Mouse (Mus musculus): ENCODE measurements at regions not wholly inside any gene's neighbourhood (a gene's known extent, or its start where the extent isn't known, plus 50 kb on each side); places are given as distances from the start of the nearest gene placed in this dataset.

- Histone ChIP-seq H3K36me3 (no peaks in the 10 kb centered on the region), H3K4me1 (no peaks in the 10 kb centered on the region), H3K27ac (no peak overlapping the region), H3K4me2 (no peak overlapping the region), H3K9me3 (no peaks in the 10 kb centered on the region), H3K4me3 (replicated peaks) (no peak overlapping the region), H3K27me3 (replicated peaks) (no peaks in the 10 kb centered on the region), H3K9ac (no peak overlapping the region)
- ATAC-seq (ENCODE audit: insufficient read depth, low FRiP score, low read depth), result no peak
- 70% methylated on average over 10 of the region's 10 CpGs for WGBS
Measured at GRCm38 (mm10) chr3:34426955-34427354, 223.2 kb upstream of the Sox2 start.

GRCm38 (mm10) chr3:34411915-34412306 is 238.3 kb upstream of the Sox2 start:
- WGBS, result 60% methylated on average over 3 of the region's 3 CpGs
- Histone ChIP-seq H3K4me2 (no peak overlapping the region), H3K9me3 (no peaks in the 10 kb centered on the region), H3K4me3 (replicated peaks) (no peak overlapping the region), H3K9ac (no peak overlapping the region), H3K36me3 (no peaks in the 10 kb centered on the region), H3K27ac (peak overlapping the region; percentile 7; the same call in 1 of the 2 replicates), H3K4me1 (no peaks in the 10 kb centered on the region), H3K27me3 (replicated peaks) (no peaks in the 10 kb centered on the region)
- no peak for ATAC-seq (ENCODE audit: insufficient read depth, low FRiP score, low read depth)

DNA sequence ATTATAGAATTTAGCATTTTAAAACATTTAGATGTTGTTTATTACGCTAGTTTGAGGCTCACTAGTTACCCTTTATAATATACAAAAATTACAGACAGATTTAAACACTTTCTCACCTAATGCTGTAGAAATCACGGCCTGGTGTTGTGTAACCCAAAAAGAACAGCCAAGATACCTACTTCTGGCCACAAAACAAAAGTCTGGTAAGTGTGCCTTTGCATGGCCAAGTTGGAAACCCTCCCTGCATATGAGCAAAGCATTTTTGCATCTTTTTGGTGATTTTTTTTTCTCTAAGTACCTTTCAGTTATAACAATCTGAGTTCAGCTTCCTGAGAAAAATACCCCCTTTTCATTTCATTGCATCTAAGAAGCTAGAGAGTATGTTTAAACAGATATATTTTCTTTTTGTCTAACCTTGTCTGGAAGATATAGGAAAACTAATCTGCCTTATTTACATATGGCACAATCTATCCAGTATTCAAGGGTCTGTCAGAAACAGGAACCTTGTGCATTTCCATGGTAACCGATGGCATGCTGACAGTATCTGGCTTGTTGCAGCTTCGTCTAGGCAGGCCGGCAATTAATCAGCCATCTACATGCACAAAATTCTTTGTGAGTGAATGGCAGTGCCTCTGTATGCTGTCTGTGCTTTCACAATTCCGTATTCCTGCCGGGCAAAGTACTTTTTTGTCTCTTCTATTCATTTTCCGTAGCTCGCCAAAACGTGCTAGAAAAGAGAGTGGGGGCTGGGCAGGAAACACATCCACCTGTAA is 238.9 kb upstream of the Sox2 start:
- 52% methylated on average over 10 of the region's 10 CpGs for WGBS
- Histone ChIP-seq H3K36me3 (no peaks in the 10 kb centered on the region), H3K27ac (no peak overlapping the region), H3K4me1 (no peaks in the 10 kb centered on the region), H3K4me3 (replicated peaks) (no peak overlapping the region), H3K9me3 (no peaks in the 10 kb centered on the region), H3K9ac (no peak overlapping the region), H3K27me3 (replicated peaks) (no peaks in the 10 kb centered on the region), H3K4me2 (no peak overlapping the region)
- no peak for ATAC-seq (ENCODE audit: insufficient read depth, low FRiP score, low read depth)

DNA sequence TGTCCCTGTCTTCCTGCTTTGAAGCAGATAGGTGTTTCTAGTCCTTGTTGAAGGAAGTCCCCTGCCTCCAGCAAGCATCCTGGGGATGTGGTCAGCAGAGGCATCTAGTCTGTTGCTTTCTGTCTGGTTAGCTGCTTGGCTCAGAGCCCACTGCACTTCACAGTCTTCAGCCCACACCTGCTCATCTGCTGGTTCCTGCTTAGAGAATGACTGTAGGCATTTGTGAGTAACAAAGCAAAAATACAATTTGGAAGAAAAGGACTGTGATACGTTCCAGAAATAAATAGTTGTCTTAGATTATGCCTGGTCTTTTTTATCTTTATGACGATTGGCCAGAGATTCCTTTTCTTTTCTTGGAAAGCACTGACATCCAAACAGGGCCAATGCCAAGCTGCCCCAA is 246.6 kb upstream of the Sox2 start:
- Histone ChIP-seq H3K27ac (no peak overlapping the region), H3K4me1 (no peaks in the 10 kb centered on the region), H3K4me3 (replicated peaks) (no peak overlapping the region), H3K36me3 (no peaks in the 10 kb centered on the region), H3K9ac (no peak overlapping the region), H3K27me3 (replicated peaks) (no peaks in the 10 kb centered on the region), H3K9me3 (no peaks in the 10 kb centered on the region), H3K4me2 (no peak overlapping the region)
- ATAC-seq (ENCODE audit: insufficient read depth, low FRiP score, low read depth), result no peak
- WGBS, result 46% methylated on average over 2 of the region's 2 CpGs

GRCm38 (mm10) chr3:34391275-34391674 is 258.9 kb upstream of the Sox2 start:
- no peak overlapping the region for H3K4me3 ChIP-seq (replicated peaks)
- H3K27ac ChIP-seq, result no peak overlapping the region
- H3K9ac ChIP-seq, result no peak overlapping the region
- WGBS, result 97% methylated on average over 2 of the region's 2 CpGs
- ATAC-seq (ENCODE audit: insufficient read depth, low FRiP score, low read depth), result no peak
- no peaks in the 10 kb centered on the region for H3K36me3 ChIP-seq
- H3K4me2 ChIP-seq, result no peak overlapping the region
- H3K27me3 ChIP-seq (replicated peaks), result no peaks in the 10 kb centered on the region
- no peaks in the 10 kb centered on the region for H3K9me3 ChIP-seq
- no peaks in the 10 kb centered on the region for H3K4me1 ChIP-seq

- no peak overlapping the region for H3K4me3 ChIP-seq (replicated peaks)
Measured at GRCm38 (mm10) chr3:34384965-34385505, 265.2 kb upstream of the Sox2 start.

GRCm38 (mm10) chr3:34377913-34378312 is 272.3 kb upstream of the Sox2 start:
- Histone ChIP-seq H3K4me3 (replicated peaks) (no peak overlapping the region), H3K4me1 (no peaks in the 10 kb centered on the region), H3K9me3 (no peaks in the 10 kb centered on the region), H3K4me2 (no peak overlapping the region), H3K27me3 (replicated peaks) (no peaks in the 10 kb centered on the region), H3K9ac (no peak overlapping the region), H3K27ac (no peak overlapping the region), H3K36me3 (no peaks in the 10 kb centered on the region)
- WGBS, result 73% methylated on average over 2 of the region's 2 CpGs
- no peak for ATAC-seq (ENCODE audit: insufficient read depth, low FRiP score, low read depth)

More at GRCm38 (mm10) chr3:34384965-34385505, 265.2 kb upstream of the Sox2 start:
- Histone ChIP-seq H3K27ac (no peak overlapping the region), H3K27me3 (replicated peaks) (no peaks in the 10 kb centered on the region), H3K9me3 (no peaks in the 10 kb centered on the region), H3K4me1 (no peaks in the 10 kb centered on the region), H3K4me2 (no peak overlapping the region), H3K36me3 (no peaks in the 10 kb centered on the region), H3K9ac (no peak overlapping the region)
- 79% methylated on average over 12 of the region's 12 CpGs for WGBS
- no peak for ATAC-seq (ENCODE audit: insufficient read depth, low FRiP score, low read depth)

- H3K27ac ChIP-seq, result no peak overlapping the region
- H3K4me2 ChIP-seq, result no peak overlapping the region
- H3K36me3 ChIP-seq, result no peaks in the 10 kb centered on the region
- H3K4me1 ChIP-seq, result no peaks in the 10 kb centered on the region
- 70% methylated on average over 12 of the region's 12 CpGs for WGBS
- no peaks in the 10 kb centered on the region for H3K27me3 ChIP-seq (replicated peaks)
- no peak for ATAC-seq (ENCODE audit: insufficient read depth, low FRiP score, low read depth)
- no peak overlapping the region for H3K9ac ChIP-seq
- H3K9me3 ChIP-seq, result no peaks in the 10 kb centered on the region
- H3K4me3 ChIP-seq (replicated peaks), result no peak overlapping the region
Measured at GRCm38 (mm10) chr3:34377329-34377728, 272.9 kb upstream of the Sox2 start.

DNA sequence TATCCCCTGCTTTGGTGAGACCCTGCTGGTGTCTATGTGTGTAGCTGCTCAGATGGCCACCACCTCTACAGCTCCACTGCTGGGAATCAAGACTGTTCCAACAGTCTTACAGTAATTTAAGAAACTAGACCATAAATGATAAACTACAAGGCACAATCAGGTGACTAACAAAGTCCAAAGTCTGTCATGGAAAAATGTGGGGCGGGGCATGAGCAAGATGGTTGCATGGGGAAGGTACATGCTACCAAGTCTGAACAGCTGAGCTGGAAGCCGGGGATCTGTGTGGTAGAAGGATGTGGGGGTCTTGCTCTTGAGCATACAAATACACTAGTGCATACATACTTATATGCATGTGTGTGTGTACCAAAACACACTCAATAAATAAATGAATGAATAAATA is 278.8 kb upstream of the Sox2 start:
- Histone ChIP-seq H3K36me3 (no peaks in the 10 kb centered on the region), H3K9ac (no peak overlapping the region), H3K4me1 (no peaks in the 10 kb centered on the region), H3K4me3 (replicated peaks) (no peak overlapping the region), H3K9me3 (no peaks in the 10 kb centered on the region), H3K4me2 (no peak overlapping the region), H3K27me3 (replicated peaks) (no peaks in the 10 kb centered on the region), H3K27ac (no peak overlapping the region)
- ATAC-seq (ENCODE audit: insufficient read depth, low FRiP score, low read depth), result no peak
- 78% methylated on average over 2 of the region's 2 CpGs for WGBS

GRCm38 (mm10) chr3:34338100-34338499 is 257.0 kb upstream of the Dnajc19 start:
- WGBS, result 60% methylated on average over 9 of the region's 9 CpGs
- H3K27ac ChIP-seq, result no peak overlapping the region
- H3K36me3 ChIP-seq, result no peaks in the 10 kb centered on the region
- H3K9me3 ChIP-seq, result no peaks in the 10 kb centered on the region
- no peak overlapping the region for H3K9ac ChIP-seq
- H3K4me1 ChIP-seq, result no peaks in the 10 kb centered on the region
- no peak overlapping the region for H3K4me2 ChIP-seq
- no peaks in the 10 kb centered on the region for H3K27me3 ChIP-seq (replicated peaks)
- no peak for ATAC-seq (ENCODE audit: insufficient read depth, low FRiP score, low read depth)
- no peak overlapping the region for H3K4me3 ChIP-seq (replicated peaks)

DNA sequence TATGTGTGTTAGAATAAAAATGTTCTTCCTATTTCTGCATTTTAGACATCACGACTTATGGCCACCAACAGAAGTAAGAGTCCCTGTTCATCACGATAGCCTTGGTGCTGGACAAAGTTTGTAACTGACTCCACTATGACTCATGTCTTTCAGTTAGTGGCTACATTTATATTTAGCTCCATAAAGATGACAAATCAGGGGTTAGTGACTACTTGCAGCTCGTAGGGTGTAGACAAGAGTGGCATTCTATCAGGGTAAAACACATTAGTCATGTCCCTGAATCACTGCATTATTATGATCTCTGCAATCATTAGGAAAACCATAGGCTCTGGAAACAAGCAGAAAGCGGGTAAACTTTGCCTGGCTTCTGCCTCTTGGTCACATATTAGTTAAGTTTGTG is 252.4 kb upstream of the Dnajc19 start:
- Histone ChIP-seq H3K4me1 (no peaks in the 10 kb centered on the region), H3K27me3 (replicated peaks) (no peaks in the 10 kb centered on the region), H3K4me3 (replicated peaks) (no peak overlapping the region), H3K9me3 (no peaks in the 10 kb centered on the region), H3K27ac (no peak overlapping the region), H3K36me3 (no peaks in the 10 kb centered on the region), H3K4me2 (no peak overlapping the region), H3K9ac (no peak overlapping the region)
- 67% methylated on average over 4 of the region's 4 CpGs for WGBS
- ATAC-seq (ENCODE audit: insufficient read depth, low FRiP score, low read depth), result no peak

- Histone ChIP-seq H3K36me3 (no peaks in the 10 kb centered on the region), H3K9ac (no peak overlapping the region), H3K4me1 (no peaks in the 10 kb centered on the region), H3K4me2 (no peak overlapping the region), H3K27me3 (replicated peaks) (no peaks in the 10 kb centered on the region), H3K4me3 (replicated peaks) (no peak overlapping the region), H3K27ac (no peak overlapping the region), H3K9me3 (no peaks in the 10 kb centered on the region)
- ATAC-seq (ENCODE audit: insufficient read depth, low FRiP score, low read depth), result no peak
- WGBS, result 31% methylated on average over 5 of the region's 5 CpGs
Measured at GRCm38 (mm10) chr3:34331889-34332276, 250.8 kb upstream of the Dnajc19 start.
